Mouse (Mus musculus) embryo, embryonic 11.5 days (tissue): ENCODE measurements at regions not wholly inside any gene's neighbourhood (a gene's known extent, or its start where the extent isn't known, plus 50 kb on each side); places are given as distances from the start of the nearest gene placed in this dataset.

Experiments
- DNase-seq: peaks from one replicate; pipeline ENCODE4 v3.0.0-alpha.2; 2012; ENCODE audit warnings: low read depth, low spot score

DNA sequence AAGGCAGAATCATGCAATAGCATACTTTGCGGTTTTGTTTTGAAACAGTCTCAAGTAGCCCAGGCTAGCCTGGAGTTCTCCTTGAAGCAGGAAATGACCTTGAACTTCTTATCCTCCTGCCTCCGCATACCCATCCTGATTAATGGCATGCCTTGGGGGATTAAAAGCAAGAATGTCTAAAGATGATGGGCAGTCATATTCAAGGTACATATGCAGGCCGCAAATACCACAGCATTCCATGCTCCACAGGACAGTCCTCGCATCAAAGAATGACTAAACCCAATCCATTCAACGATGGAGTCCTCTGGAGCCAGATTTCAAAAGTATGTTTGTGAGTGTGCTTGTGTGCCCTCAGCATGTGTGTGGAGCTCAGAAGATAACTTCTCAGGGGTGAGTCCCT is 69.1 kb upstream of the Tbx3 start:
- no peak for DNase-seq

DNA sequence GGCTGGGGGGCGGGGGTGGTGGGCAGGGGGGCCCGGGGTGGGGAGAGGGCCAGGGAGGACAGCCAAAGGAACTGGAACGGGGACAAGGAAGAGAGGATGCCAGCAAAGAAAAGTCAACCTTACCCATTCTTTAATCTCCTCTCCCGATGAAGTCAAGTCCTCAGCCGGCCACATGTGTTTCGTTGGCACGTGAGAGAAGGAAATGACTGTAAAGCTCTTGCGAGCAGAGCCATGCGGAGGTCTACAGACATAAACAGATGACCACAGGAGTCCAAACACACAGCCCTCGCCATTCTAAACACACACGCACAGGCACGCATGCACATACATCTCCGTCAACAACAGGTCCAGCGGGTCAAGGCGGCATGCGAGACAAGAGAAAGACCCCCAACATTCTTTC is 68.5 kb upstream of the Tbx3 start:
- no peak for DNase-seq

DNA sequence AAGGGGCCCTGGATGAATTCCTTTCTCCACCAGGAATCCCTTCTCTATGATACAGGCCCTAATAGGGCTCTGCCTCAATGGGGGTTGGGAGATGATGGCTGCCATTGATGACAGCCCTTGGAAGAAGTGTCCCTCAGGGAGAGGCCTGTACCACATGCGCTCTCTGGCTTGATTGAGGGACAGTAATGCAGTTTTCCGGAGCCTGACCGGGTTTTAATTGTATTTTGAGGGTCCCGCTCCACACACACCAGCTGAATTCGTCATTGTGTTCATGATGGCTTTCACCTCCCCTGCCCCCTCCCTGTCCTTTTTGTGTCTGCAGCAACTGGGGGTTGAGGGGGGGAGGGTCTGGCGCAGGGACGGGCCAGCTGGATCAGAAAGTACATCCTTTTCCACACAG is 65.0 kb upstream of the Tbx3 start:
- DNase-seq, result no peak

DNA sequence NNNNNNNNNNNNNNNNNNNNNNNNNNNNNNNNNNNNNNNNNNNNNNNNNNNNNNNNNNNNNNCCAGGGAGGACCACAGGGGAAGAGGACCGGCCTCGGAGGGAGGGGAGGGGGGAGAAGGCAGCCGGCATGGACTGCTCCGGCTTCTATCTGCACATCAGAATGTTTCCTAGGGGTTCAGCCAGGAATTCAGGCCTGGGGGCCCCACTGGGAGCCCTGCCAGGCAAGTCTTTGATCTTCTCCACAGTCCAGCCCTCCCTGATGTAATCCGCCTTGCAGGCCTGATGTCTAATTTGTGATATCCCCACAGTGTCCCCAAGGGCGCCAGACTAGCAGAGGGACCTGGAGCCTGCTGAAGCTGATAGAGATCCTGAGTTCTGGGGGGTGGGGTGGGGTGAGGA is 57.1 kb upstream of the Tbx3 start:
- DNase-seq, result no peak

DNA sequence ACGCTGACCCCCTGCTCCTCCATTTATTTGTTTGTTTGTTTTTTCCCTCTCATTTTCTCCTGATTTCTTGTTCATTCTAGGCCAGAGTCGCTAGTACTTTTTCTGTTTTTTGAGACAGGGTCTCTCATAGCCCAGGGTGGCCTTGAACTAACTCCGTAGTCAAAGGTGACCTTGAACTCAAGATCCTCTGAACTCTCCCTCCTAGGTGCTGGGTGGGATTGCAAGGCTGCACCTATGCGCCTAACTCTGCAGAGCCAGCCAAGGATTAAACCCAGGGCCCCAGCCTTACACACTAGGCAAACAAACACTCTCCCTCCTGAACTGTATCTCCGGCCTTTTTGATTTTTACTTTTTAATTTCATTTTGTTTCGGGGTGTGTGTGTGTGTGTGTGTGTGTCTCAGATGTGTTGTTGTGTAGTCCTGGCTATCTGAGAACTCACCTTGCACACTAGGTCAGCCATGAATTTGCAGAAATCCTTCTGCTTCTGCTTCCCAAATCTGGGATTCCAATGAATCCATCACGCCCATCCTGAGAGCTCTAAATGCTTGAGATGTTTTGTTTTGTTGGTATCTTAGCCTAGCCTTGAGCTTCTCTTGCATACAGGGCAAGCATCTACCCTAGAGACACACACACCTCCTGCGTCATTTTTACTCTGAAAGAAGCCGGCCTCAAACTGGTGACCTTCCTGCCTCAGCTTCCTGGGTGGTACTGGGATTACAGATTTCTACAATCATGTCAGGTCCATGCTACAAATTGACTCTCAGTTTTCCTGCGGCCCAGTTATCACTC is 56.3 kb upstream of the Tbx3 start:
- DNase-seq, result no peak

DNA sequence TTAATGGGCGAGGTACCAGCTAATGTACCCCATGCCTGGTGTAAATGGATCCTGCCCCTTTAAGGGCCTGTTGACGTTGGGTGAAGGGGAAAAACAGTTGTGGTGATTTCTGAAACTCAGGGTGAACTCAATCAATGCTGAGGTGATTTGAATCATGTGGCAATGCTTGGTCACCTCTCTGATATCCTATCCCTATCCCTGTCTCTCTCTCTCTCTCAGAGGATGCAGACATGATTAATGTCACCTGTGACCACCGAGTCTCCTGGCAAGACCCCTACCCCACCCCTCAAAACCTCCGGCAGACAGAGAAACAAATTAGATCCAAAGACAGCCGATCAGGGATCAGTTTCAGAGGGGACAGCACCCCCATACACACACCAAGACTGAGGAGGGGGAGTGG is 54.8 kb upstream of the Tbx3 start:
- DNase-seq, result no peak

DNA sequence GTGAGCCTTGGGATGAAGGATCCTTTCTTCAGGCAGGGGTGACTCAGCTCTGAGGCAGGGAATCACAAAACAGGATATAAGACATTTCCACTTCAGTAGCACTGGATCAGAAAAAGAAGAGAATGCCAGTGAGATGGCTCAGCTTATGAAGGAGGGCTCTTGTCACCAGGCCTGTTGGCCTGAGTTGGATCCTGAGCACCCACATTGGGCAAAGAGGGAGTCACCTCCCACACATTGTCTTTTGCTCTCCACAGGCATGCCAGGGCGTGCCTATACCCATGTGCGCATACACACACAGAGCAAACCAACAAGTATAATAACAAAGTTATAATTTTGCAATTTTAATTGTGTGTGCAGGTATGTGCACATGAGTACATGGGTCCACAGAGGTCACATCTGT is 52.6 kb upstream of the Tbx3 start:
- no peak for DNase-seq

DNA sequence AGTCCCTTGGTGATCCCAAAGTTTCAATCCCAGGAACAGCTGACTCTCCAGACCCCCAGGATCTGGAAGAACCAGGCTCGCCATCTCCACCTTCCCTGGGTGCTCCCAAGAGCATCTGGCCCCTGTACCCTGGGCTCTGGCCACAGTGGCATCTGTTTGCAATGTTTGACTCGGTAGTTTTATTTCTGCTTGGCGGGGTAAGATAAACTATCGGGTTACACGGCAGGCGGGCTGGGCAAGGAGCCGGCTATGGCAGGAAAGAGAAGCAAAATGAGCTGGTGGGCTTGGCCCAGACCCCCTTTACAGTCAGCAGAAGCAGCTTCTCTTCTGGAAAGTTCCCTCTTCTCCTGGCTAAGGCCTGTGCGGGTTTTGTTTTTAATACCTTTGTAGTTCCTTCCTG is 50.6 kb upstream of the Tbx3 start:
- DNase-seq, result no peak
